Mouse (Mus musculus): ENCODE results near the gene Nectin2. TPM values are rescaled to one million over a fixed set of nuclear protein-coding genes. Genes with fewer than 3 reads are reported as not detected.

Nectin2 gene
- polyA plus RNA-seq, 1 experiment from 2014 or later, result 56.3 TPM

DNA sequence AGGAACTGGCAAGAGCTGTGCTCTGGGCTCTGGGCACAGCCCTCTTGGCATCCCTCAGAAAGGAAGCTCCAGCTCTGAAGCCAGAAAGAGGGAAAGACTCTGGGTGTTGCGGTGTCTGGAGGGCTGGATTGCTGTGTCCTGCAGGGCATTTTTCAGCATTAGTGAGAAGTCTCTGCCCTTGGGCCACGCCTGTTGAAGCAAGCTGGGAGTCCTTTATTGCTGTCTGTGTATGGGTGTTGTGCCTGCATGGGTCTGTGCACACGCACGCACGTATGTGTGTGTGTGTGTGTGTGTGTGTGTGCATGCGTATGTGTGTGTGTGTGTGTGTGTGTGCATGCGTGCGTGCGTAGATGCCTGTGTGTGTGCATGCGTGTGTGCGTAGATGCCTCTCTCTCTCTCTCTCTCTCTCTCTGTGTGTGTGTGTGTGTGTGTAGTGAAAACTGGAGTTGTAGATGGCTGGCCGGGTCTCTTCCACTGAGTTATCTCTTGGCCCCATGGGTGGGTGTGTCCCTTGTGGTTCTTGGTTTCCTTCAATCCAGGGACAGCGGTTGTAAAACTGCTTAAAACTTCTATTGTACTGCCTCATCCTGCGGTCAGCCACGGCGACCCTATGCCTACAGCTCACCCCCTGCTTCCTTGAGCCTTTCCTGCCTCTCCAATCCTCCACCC, 13.8 kb downstream of the Nectin2 start:
- peaks cover 23% of the 10 kb centered on the region for H3K36me3 ChIP-seq (replicated peaks)
- H3K27me3 ChIP-seq (replicated peaks), result no peaks in the 10 kb centered on the region
- H3K9ac ChIP-seq, result no peak overlapping the region
- no peaks in the 10 kb centered on the region for H3K9me3 ChIP-seq
- no peak overlapping the region for H3K4me3 ChIP-seq
- no peak for ATAC-seq (replicated peaks)
- H3K27ac ChIP-seq, result no peak overlapping the region
- WGBS, result 97% methylated on average over 16 of the region's 16 CpGs
- no peak overlapping the region for H3K4me2 ChIP-seq
- H3K4me1 ChIP-seq, result no peaks in the 10 kb centered on the region

- no peak overlapping the region for H3K4me2 ChIP-seq
- no peak overlapping the region for H3K4me3 ChIP-seq
- H3K36me3 ChIP-seq (replicated peaks), result peaks cover 38% of the 10 kb centered on the region
- H3K9me3 ChIP-seq, result no peaks in the 10 kb centered on the region
- H3K4me1 ChIP-seq, result no peaks in the 10 kb centered on the region
- no peak overlapping the region for H3K9ac ChIP-seq
- no peak for ATAC-seq (replicated peaks)
- no peak overlapping the region for H3K27ac ChIP-seq
- WGBS, result 88% methylated on average over 10 of the region's 10 CpGs
- no peaks in the 10 kb centered on the region for H3K27me3 ChIP-seq (replicated peaks)
Measured at GRCm38 (mm10) chr7:19734178-19734666, 16.1 kb downstream of the Nectin2 start.

DNA sequence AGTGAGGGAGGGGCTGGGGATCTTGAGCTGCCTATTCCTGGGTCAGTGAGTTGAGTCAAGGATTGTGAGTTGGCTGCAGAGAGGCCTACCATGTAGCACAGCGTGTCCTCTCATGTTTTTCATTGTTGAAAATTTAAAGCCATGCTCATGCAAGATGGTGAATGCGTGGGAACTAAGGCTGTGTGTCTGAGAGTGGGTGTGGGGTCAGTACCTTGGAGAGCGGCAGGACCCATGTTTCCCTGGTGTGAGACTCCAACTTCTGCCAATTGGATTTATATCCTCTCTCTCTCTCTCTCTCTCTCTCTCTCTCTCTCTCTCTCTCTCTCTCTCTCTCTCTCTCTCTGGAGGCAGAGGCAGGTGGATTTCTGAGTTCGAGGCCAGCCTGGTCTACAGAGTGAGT, 23.7 kb downstream of the Nectin2 start:
- no peak overlapping the region for H3K4me3 ChIP-seq
- H3K9ac ChIP-seq, result no peak overlapping the region
- H3K36me3 ChIP-seq (replicated peaks), result peaks cover 43% of the 10 kb centered on the region
- H3K9me3 ChIP-seq, result no peaks in the 10 kb centered on the region
- H3K27me3 ChIP-seq (replicated peaks), result no peaks in the 10 kb centered on the region
- WGBS, result 96% methylated on average over 4 of the region's 4 CpGs
- no peak for ATAC-seq (replicated peaks)
- no peak overlapping the region for H3K4me2 ChIP-seq
- no peak overlapping the region for H3K27ac ChIP-seq
- no peaks in the 10 kb centered on the region for H3K4me1 ChIP-seq

- no peak overlapping the region for H3K9ac ChIP-seq
- peaks cover 28% of the 10 kb centered on the region for H3K36me3 ChIP-seq (replicated peaks)
- H3K4me3 ChIP-seq, result no peak overlapping the region
- WGBS, result 97% methylated on average over 12 of the region's 12 CpGs
- H3K4me2 ChIP-seq, result no peak overlapping the region
- H3K27me3 ChIP-seq (replicated peaks), result no peaks in the 10 kb centered on the region
- no peak for ATAC-seq (replicated peaks)
- no peak overlapping the region for H3K27ac ChIP-seq
- H3K4me1 ChIP-seq, result no peaks in the 10 kb centered on the region
- peaks cover 7% of the 10 kb centered on the region; the same call in 1 of the 2 replicates for H3K9me3 ChIP-seq
Measured at GRCm38 (mm10) chr7:19724167-19724566, 26.1 kb downstream of the Nectin2 start.

- peaks cover 19% of the 10 kb centered on the region for H3K36me3 ChIP-seq (replicated peaks)
- H3K9ac ChIP-seq, result no peak overlapping the region
- H3K4me3 ChIP-seq, result no peak overlapping the region
- no peak overlapping the region for H3K4me2 ChIP-seq
- H3K9me3 ChIP-seq, result peaks cover 7% of the 10 kb centered on the region; the same call in 1 of the 2 replicates
- H3K4me1 ChIP-seq, result no peaks in the 10 kb centered on the region
- no peaks in the 10 kb centered on the region for H3K27me3 ChIP-seq (replicated peaks)
- no peak overlapping the region for H3K27ac ChIP-seq
- ATAC-seq (replicated peaks), result no peak
- WGBS, result 89% methylated on average over 6 of the region's 6 CpGs
Measured at GRCm38 (mm10) chr7:19722754-19723195, 27.5 kb downstream of the Nectin2 start.

DNA sequence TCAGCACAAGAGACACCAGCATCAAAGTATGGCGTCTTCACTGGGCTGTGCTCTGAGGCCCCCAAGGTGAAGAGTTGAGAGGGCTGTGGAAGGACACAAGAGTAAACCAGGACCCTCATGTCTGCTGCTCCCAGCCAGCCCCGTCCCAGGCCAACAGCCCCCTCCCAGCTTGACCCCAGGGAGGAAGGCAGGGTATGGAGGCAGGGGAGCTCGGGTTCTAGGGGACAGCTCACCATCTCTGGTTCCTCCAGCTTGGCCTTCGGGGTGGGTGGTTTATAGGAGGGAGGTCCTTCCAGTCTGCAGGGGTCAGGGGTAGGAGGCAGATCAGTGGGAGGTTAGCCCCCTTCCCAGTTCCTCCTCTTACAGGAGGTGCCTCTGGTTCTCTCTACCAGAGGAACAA, 31.1 kb downstream of the Nectin2 start:
- Histone ChIP-seq H3K4me2 (no peak overlapping the region), H3K4me3 (no peak overlapping the region), H3K9ac (no peak overlapping the region), H3K27ac (no peak overlapping the region), H3K9me3 (peaks cover 7% of the 10 kb centered on the region; the same call in 1 of the 2 replicates), H3K4me1 (peaks cover 12% of the 10 kb centered on the region), H3K36me3 (replicated peaks) (peaks cover 11% of the 10 kb centered on the region; the same call in 1 of the 2 replicates), H3K27me3 (replicated peaks) (no peaks in the 10 kb centered on the region)
- WGBS, result 95% methylated on average over 4 of the region's 4 CpGs
- no peak for ATAC-seq (replicated peaks)

DNA sequence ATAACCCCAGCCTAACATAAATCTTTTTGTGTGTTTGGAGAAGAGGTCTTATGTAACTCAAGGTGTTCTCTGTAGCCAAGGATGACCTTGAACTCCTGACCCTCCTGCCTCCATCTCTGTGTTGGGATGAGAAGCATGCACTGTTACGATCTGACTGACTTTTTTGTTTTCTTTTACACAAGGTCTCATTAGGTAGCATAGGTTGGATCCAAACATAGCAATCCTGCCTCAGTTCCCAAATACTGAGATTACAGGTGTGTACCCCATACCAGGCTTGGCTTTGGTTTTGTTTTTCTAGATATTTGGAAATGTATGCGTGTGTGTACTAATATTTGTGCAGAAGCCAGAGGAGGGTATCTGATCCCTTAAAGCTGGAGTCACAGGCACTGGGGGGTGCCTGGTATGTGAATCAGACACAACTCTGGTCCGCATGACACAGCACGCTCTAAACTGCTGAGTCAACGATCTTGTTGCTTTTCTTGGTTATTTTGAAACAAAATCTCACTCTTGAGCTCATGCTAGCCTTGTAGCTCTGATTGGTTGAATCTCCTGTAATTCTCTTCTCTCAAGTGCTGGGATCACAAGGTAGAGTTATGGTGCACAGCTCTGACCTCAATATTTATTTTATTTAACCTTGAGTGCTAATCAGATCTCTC, 31.9 kb downstream of the Nectin2 start:
- ATAC-seq (replicated peaks), result no peak
- H3K27ac ChIP-seq, result no peak overlapping the region
- no peak overlapping the region for H3K4me3 ChIP-seq
- H3K9ac ChIP-seq, result no peak overlapping the region
- peaks cover 9% of the 10 kb centered on the region; the same call in 1 of the 2 replicates for H3K36me3 ChIP-seq (replicated peaks)
- WGBS, result 92% methylated on average over 5 of the region's 5 CpGs
- H3K9me3 ChIP-seq, result peaks cover 7% of the 10 kb centered on the region; the same call in 1 of the 2 replicates
- no peaks in the 10 kb centered on the region for H3K27me3 ChIP-seq (replicated peaks)
- no peak overlapping the region for H3K4me2 ChIP-seq
- H3K4me1 ChIP-seq, result peaks cover 19% of the 10 kb centered on the region

GRCm38 (mm10) chr7:19717346-19717745, 32.9 kb downstream of the Nectin2 start:
- Histone ChIP-seq H3K9ac (no peak overlapping the region), H3K27me3 (replicated peaks) (no peaks in the 10 kb centered on the region), H3K4me2 (no peak overlapping the region), H3K27ac (no peak overlapping the region), H3K9me3 (peaks cover 7% of the 10 kb centered on the region; the same call in 1 of the 2 replicates), H3K36me3 (replicated peaks) (peaks cover 5% of the 10 kb centered on the region; the same call in 1 of the 2 replicates), H3K4me1 (peaks cover 20% of the 10 kb centered on the region), H3K4me3 (no peak overlapping the region)
- ATAC-seq (replicated peaks), result no peak
- WGBS, result 93% methylated on average over 4 of the region's 4 CpGs

- H3K36me3 ChIP-seq (replicated peaks), result peaks cover 9% of the 10 kb centered on the region; the same call in 1 of the 2 replicates
- peak overlapping the region; percentile 88 for H3K4me3 ChIP-seq
- peak overlapping the region; percentile 42; the same call in 1 of the 2 replicates for H3K9ac ChIP-seq
- peak overlapping the region; percentile 91 for H3K27ac ChIP-seq
- peaks cover 20% of the 10 kb centered on the region for H3K4me1 ChIP-seq
- 81% methylated on average over 2 of the region's 2 CpGs for WGBS
- peaks cover 7% of the 10 kb centered on the region; the same call in 1 of the 2 replicates for H3K9me3 ChIP-seq
- peak overlapping the region; percentile 60 for H3K4me2 ChIP-seq
- no peaks in the 10 kb centered on the region for H3K27me3 ChIP-seq (replicated peaks)
- no peak for ATAC-seq (replicated peaks)
Measured at GRCm38 (mm10) chr7:19716822-19717221, 33.5 kb downstream of the Nectin2 start.

- H3K4me2 ChIP-seq, result peak overlapping the region; percentile 60
- H3K4me3 ChIP-seq, result peak overlapping the region; percentile 88
- H3K4me1 ChIP-seq, result peaks cover 20% of the 10 kb centered on the region
- H3K9me3 ChIP-seq, result peaks cover 6% of the 10 kb centered on the region; the same call in 1 of the 2 replicates
- peak overlapping the region; percentile 91 for H3K27ac ChIP-seq
- H3K27me3 ChIP-seq (replicated peaks), result no peaks in the 10 kb centered on the region
- WGBS, result 7% methylated on average over 18 of the region's 18 CpGs
- ATAC-seq (replicated peaks), result no peak
- H3K9ac ChIP-seq, result peak overlapping the region; percentile 42
- H3K36me3 ChIP-seq (replicated peaks), result peaks cover 15% of the 10 kb centered on the region; the same call in 1 of the 2 replicates
Measured at GRCm38 (mm10) chr7:19716055-19716682, 34.1 kb downstream of the Nectin2 start.

DNA sequence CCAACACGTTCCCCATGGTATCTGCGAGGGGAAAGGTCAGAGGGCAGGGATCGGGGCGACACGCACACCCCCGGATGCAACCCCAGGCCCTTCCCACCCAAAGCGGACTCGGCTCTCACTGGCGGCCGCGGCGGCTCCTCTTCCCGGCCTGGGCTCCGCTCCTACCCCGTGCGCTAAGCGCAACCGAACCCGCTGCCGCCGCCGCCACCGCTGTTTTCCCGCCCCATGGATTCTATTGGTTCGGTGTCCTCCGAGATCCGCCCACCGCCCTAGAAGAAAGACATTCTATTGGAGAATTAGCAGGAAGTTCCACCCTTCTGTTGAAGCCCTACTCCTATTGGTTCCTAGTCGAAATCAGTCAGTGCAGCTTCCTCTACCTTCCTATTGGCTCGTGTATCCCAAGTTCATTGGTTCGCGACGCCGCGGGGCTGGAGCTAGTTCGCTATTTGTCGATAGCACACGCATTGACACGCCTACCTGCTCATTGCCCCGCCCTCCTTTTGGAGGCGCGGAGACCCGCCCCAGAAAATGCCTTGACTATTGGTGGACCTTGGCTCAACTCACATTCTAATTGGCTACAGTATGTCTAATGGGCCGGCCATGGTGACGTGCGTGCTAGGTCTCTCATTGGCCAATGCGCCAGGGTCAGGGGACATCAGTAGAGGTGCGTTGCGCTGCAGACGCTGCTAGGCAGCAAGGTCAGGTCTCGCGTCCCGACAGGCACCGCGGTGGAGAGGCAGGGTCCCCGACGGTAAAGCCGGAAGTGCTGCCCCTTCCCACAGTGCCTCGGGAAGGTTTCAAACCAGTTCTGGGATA, 34.8 kb downstream of the Nectin2 start, which contains the start of gene Tomm40:
Gene Tomm40, minus strand, starts transcription at position 200 of the 816 bp plus-strand sequence.
- peak; percentile 99 for ATAC-seq (replicated peaks)
- under 1% methylated on average over 53 of the region's 59 CpGs for WGBS

More for the DNA sequence above, 34.8 kb downstream of the Nectin2 start, which contains the start of gene Tomm40:
- Histone ChIP-seq H3K27ac (peak within 1 kb of the TSS; percentile 91), H3K4me2 (peak within 1 kb of the TSS; percentile 94), H3K9me3 (no peaks in the 10 kb centered on the region), H3K27me3 (replicated peaks) (no peaks in the 10 kb centered on the region), H3K4me1 (peaks cover 20% of the 10 kb centered on the region), H3K9ac (peak within 1 kb of the TSS; percentile 90), H3K36me3 (replicated peaks) (0 out of 2 replicates have a peak, but pooled peaks cover 19% of the 10 kb centered on the region), H3K4me3 (peak within 1 kb of the TSS; percentile 88)

Data from midbrain, embryonic 15.5 days (tissue).